Comparison of ENCODE assay signal across 22 mouse cellular contexts in genomic region chr10:19570716-19571115, GRCm38 (mm10). TPM values are rescaled to one million over a fixed set of nuclear protein-coding genes. Genes with fewer than 3 reads are reported as not detected.
DNase-seq lines count a peak whose midpoint lies in the region; ATAC-seq and TF ChIP-seq lines count a peak whose summit lies in the region.
"Had no signal": no experiment of that assay in that cellular context is flagged by ENCODE, and none has a peak within 500 bp of the region (broad histone marks: within the 10 kb centered on the region; RNA-seq: fewer than 3 reads in every experiment).

No protein-coding gene starts in this region.

- TF ChIP-seq EP300 in heart, adult 2 months (IDR thresholded peaks at IDR 0.05; ENCODE audit: insufficient read depth, low read depth, low read length) = no peak

- 24% methylated on average over 1 of the region's 1 CpGs for WGBS in heart, adult 2 months
- WGBS in liver, adult 2 months = 51% methylated on average over 1 of the region's 1 CpGs
- WGBS in liver, embryonic 11.5 days = 42% methylated on average over 1 of the region's 1 CpGs

- ATAC-seq in liver, embryonic 11.5 days (replicated peaks; ENCODE audit: low FRiP score) = no peak
- peak; percentile 77 for ATAC-seq in monocyte, adult 5-6 weeks (replicated peaks; ENCODE audit: insufficient number of reproducible peaks, low FRiP score, low TSS enrichment, poor library complexity, severe bottlenecking)
- ATAC-seq: activated CD4-positive, CD25-positive, alpha-beta regulatory T cell, adult 4 months; intestine, postnatal 0 days; midbrain, embryonic 13.5 days had no signal

- 0 out of 2 replicates have a peak overlapping the region, but pooled peaks have one; percentile 38 for H3K9ac ChIP-seq in heart, adult 2 months (ENCODE audit: low read depth, low read length)
- H3K9ac ChIP-seq in liver, adult 2 months (ENCODE audit: low read depth, low read length) = no peak overlapping the region
- H3K9ac ChIP-seq in liver, embryonic 11.5 days (ENCODE audit: low read depth, low read length) = no peak overlapping the region
- H3K9ac ChIP-seq: embryonic facial prominence, embryonic 12.5 days; hindbrain, embryonic 12.5 days; lung, embryonic 15.5 days; midbrain, embryonic 13.5 days had no signal

- TF ChIP-seq CTCF in heart, adult 2 months (IDR thresholded peaks at IDR 0.05) = no peak
- TF ChIP-seq CTCF in liver, adult 2 months (IDR thresholded peaks at IDR 0.05; ENCODE audit: low read depth, low read length) = no peak
- TF ChIP-seq CTCF in embryonic fibroblast, embryonic 13.5 days (IDR thresholded peaks at IDR 0.05; ENCODE audit: borderline replicate concordance, insufficient read depth, low read length) = no peak

- intact Hi-C loops in heart, adult 2 months (cut with DNase I) = no loop called here
- intact Hi-C loops in heart, postnatal 25 days (cut with DNase I) = no loop called here

- no peak for DNase-seq in heart, adult 2 months
- DNase-seq in heart, postnatal 25 days (ENCODE audit: low spot score) = no peak
- peak; percentile 36 for DNase-seq in liver, adult 2 months (ENCODE audit: extremely low read depth, low read depth, low spot score)
- no peak for DNase-seq in liver, embryonic 11.5 days (ENCODE audit: low spot score)
- no peak for DNase-seq in adrenal gland, postnatal 14 days
- no peak for DNase-seq in cerebellum, adult 11-12 months
- DNase-seq: adrenal gland, postnatal 36 days; cerebellum, postnatal 36 days; kidney, postnatal 10 days; thymus, adult 18-20 months had no signal

- peak overlapping the region; percentile 85 for H3K27ac ChIP-seq in heart, adult 2 months
- H3K27ac ChIP-seq in liver, adult 2 months (replicated peaks; ENCODE audit: insufficient read depth, low read depth, low read length) = peak overlapping the region; percentile 48
- H3K27ac ChIP-seq in liver, embryonic 11.5 days (ENCODE audit: low read depth, low read length) = no peak overlapping the region
- H3K27ac ChIP-seq in embryonic fibroblast, embryonic 13.5 days (ENCODE audit: insufficient read depth, low read length) = peak overlapping the region; percentile 68
- H3K27ac ChIP-seq: embryonic facial prominence, embryonic 12.5 days; hindbrain, embryonic 12.5 days; lung, embryonic 15.5 days; midbrain, embryonic 13.5 days had no signal

- peaks cover 13% of the 10 kb centered on the region for H3K36me3 ChIP-seq in heart, adult 2 months (ENCODE audit: control insufficient read depth, insufficient read depth, low read length)
- no peaks in the 10 kb centered on the region for H3K36me3 ChIP-seq in liver, adult 2 months (ENCODE audit: control insufficient read depth, insufficient read depth, low read length)
- no peaks in the 10 kb centered on the region for H3K36me3 ChIP-seq in liver, embryonic 11.5 days (ENCODE audit: control insufficient read depth, insufficient read depth, low read length)
- H3K36me3 ChIP-seq: embryonic facial prominence, embryonic 12.5 days; hindbrain, embryonic 12.5 days; lung, embryonic 15.5 days; midbrain, embryonic 13.5 days had no signal

- H3K9me3 ChIP-seq in liver, embryonic 11.5 days (ENCODE audit: control insufficient read depth, low read length) = no peaks in the 10 kb centered on the region
- H3K9me3 ChIP-seq: embryonic facial prominence, embryonic 12.5 days; hindbrain, embryonic 12.5 days; lung, embryonic 15.5 days; midbrain, embryonic 13.5 days had no signal

- no peak for TF ChIP-seq POLR2A in heart, adult 2 months (IDR thresholded peaks at IDR 0.05; ENCODE audit: insufficient read depth, low read depth, low read length)
- TF ChIP-seq POLR2A in liver, adult 2 months (IDR thresholded peaks at IDR 0.05; ENCODE audit: extremely low read depth, insufficient read depth, low read length) = no peak
- no peak for TF ChIP-seq POLR2A in embryonic fibroblast, embryonic 13.5 days (IDR thresholded peaks at IDR 0.05; ENCODE audit: low read depth, low read length)

- H3K4me2 ChIP-seq in liver, embryonic 11.5 days = no peak overlapping the region
- H3K4me2 ChIP-seq: embryonic facial prominence, embryonic 12.5 days; hindbrain, embryonic 12.5 days; lung, embryonic 15.5 days; midbrain, embryonic 13.5 days had no signal

- H3K4me3 ChIP-seq in heart, adult 2 months = no peak overlapping the region
- no peak overlapping the region for H3K4me3 ChIP-seq in liver, adult 2 months (ENCODE audit: insufficient read depth, low read depth, low read length)
- no peak overlapping the region for H3K4me3 ChIP-seq in liver, embryonic 11.5 days (ENCODE audit: low read depth, low read length)
- no peak overlapping the region for H3K4me3 ChIP-seq in embryonic fibroblast, embryonic 13.5 days (ENCODE audit: insufficient read depth, low read length)
- H3K4me3 ChIP-seq: embryonic facial prominence, embryonic 12.5 days; hindbrain, embryonic 12.5 days; lung, embryonic 15.5 days; midbrain, embryonic 13.5 days had no signal

- H3K4me1 ChIP-seq in heart, adult 2 months (ENCODE audit: control insufficient read depth, insufficient read depth, low read length) = peaks cover 9% of the 10 kb centered on the region
- H3K4me1 ChIP-seq in liver, adult 2 months (ENCODE audit: control insufficient read depth, insufficient read depth, low read length) = peaks cover 2% of the 10 kb centered on the region; the same call in 1 of the 2 replicates
- H3K4me1 ChIP-seq in liver, embryonic 11.5 days (replicated peaks; ENCODE audit: control insufficient read depth, insufficient read depth, low read length) = no peaks in the 10 kb centered on the region
- H3K4me1 ChIP-seq in embryonic fibroblast, embryonic 13.5 days (ENCODE audit: control insufficient read depth, insufficient read depth, low read length) = peaks cover 9% of the 10 kb centered on the region
- H3K4me1 ChIP-seq: embryonic facial prominence, embryonic 12.5 days; hindbrain, embryonic 12.5 days; lung, embryonic 15.5 days; midbrain, embryonic 13.5 days had no signal

- no peaks in the 10 kb centered on the region for H3K27me3 ChIP-seq in heart, adult 2 months (ENCODE audit: control insufficient read depth, insufficient read depth, low read length)
- H3K27me3 ChIP-seq in liver, adult 2 months (ENCODE audit: control insufficient read depth, insufficient read depth, low read length) = no peaks in the 10 kb centered on the region
- H3K27me3 ChIP-seq in liver, embryonic 11.5 days (replicated peaks; ENCODE audit: control insufficient read depth, insufficient read depth, low read length) = no peaks in the 10 kb centered on the region
- H3K27me3 ChIP-seq: embryonic facial prominence, embryonic 12.5 days; hindbrain, embryonic 12.5 days; lung, embryonic 15.5 days; midbrain, embryonic 13.5 days had no signal

- H3K79me2 ChIP-seq in heart, adult 2 months (replicated peaks; ENCODE audit: control insufficient read depth, insufficient read depth, low read length) = no peaks in the 10 kb centered on the region
- no peaks in the 10 kb centered on the region for H3K79me2 ChIP-seq in liver, adult 2 months (ENCODE audit: control insufficient read depth, insufficient read depth, low read length)

RNA-seq across cellular contexts. Expression of gene Ifngr1, which starts 21.0 kb away (rescaled TPM):
- 10 to 100 TPM; 48.2 to 51.2 TPM for total RNA-seq in heart, adult 2 months (2021)
- 27.2 and 40.3 TPM in 2 replicates for polyA plus RNA-seq in heart, adult 2 months (2012; rRNA removed)
- 10 to 100 TPM; 45.4 to 53.7 TPM for total RNA-seq in heart, postnatal 25 days (2021)
- 16.8 and 18.6 TPM in 2 replicates for total RNA-seq in liver, adult 2 months (2014; rRNA removed)
- polyA plus RNA-seq in liver, adult 2 months (2012; rRNA removed) = 7.1 and 9.0 TPM in 2 replicates
- 53.7 and 61.1 TPM in 2 replicates for polyA plus RNA-seq in liver, embryonic 11.5 days (2014; fragmentation: Nextera tagmentation; extraction: Ambion mirVana)
- polyA plus RNA-seq in embryonic fibroblast, embryonic 13.5 days (2011; ENCODE audit: insufficient read length, low read depth, missing spikeins) = 40.4 and 44.0 TPM in 2 replicates
- total RNA-seq in monocyte, adult 5-6 weeks (2017) = 1,014 to 1,366 TPM (median 1,192 TPM) in 3 replicates
- total RNA-seq in adrenal gland, postnatal 14 days (2021) = 69.0 and 96.6 TPM in 2 replicates

RNA-seq across cellular contexts. Expression of gene Il22ra2, which starts 51.1 kb away (rescaled TPM):
- not detected for total RNA-seq in heart, adult 2 months (2021)
- polyA plus RNA-seq in heart, adult 2 months (2012; rRNA removed) = not detected in 2 replicates
- not detected for total RNA-seq in heart, postnatal 25 days (2021)
- not detected in 2 replicates for total RNA-seq in liver, adult 2 months (2014; rRNA removed)
- not detected in 2 replicates for polyA plus RNA-seq in liver, adult 2 months (2012; rRNA removed)
- not detected in 2 replicates for polyA plus RNA-seq in liver, embryonic 11.5 days (2014; fragmentation: Nextera tagmentation; extraction: Ambion mirVana)
- polyA plus RNA-seq in embryonic fibroblast, embryonic 13.5 days (2011; ENCODE audit: insufficient read length, low read depth, missing spikeins) = not detected in 2 replicates
- total RNA-seq in monocyte, adult 5-6 weeks (2017) = 1.0 to 1.4 TPM in 2 of 3 replicates, not detected in the other
- 0.19 and 1.5 TPM in 2 replicates for total RNA-seq in adrenal gland, postnatal 14 days (2021)
- total RNA-seq: adrenal gland, postnatal 36 days; gastrocnemius, postnatal 4 days; layer of hippocampus, postnatal 10 days had no signal
- polyA plus RNA-seq: activated CD4-positive, CD25-positive, alpha-beta regulatory T cell, adult 4 months; embryonic facial prominence, embryonic 12.5 days; hindbrain, embryonic 12.5 days; limb, embryonic 11.5 days; midbrain, embryonic 13.5 days; urinary bladder, adult 2 months had no signal

Comparison
In these comparisons a context has a peak if more than half of its experiments do, and no peak if none do; other contexts are left out.
1. RNA of gene Ifngr1, which starts 21.0 kb away (total RNA-seq): 1,014 to 1,366 TPM in monocyte, adult 5-6 weeks; 69.0 to 96.6 TPM in adrenal gland, postnatal 14 days, 45.4 to 53.7 TPM in heart, postnatal 25 days, 48.2 to 51.2 TPM in heart, adult 2 months and 16.8 to 18.6 TPM in liver, adult 2 months; every median in the first group is over 10 times any median in the second.